21 mouse cellular contexts compared by ENCODE assay signal in genomic region chr15:81951159-81951558, GRCm38 (mm10). TPM values are rescaled to one million over a fixed set of nuclear protein-coding genes. Genes with fewer than 3 reads are reported as not detected.
DNase-seq lines count a peak whose midpoint lies in the region; ATAC-seq and TF ChIP-seq lines count a peak whose summit lies in the region.
"Had no signal": no experiment of that assay in that cellular context is flagged by ENCODE, and none has a peak within 500 bp of the region (broad histone marks: within the 10 kb centered on the region; RNA-seq: fewer than 3 reads in every experiment).

No protein-coding gene starts in this region.

- WGBS in hindbrain, postnatal 0 days, result 85% methylated on average over 9 of the region's 9 CpGs
- 88% methylated on average over 9 of the region's 9 CpGs for WGBS in hindbrain, embryonic 13.5 days
- WGBS in liver, postnatal 0 days (ENCODE audit: insufficient replicate concordance), result 92% methylated on average over 9 of the region's 9 CpGs
- WGBS in liver, embryonic 12.5 days (ENCODE audit: insufficient replicate concordance), result 88% methylated on average over 9 of the region's 9 CpGs

- H3K27ac ChIP-seq in gastrocnemius, adult 2 months, result no peak overlapping the region
- H3K27ac ChIP-seq in hindbrain, postnatal 0 days, result no peak overlapping the region
- H3K27ac ChIP-seq in hindbrain, embryonic 13.5 days, result no peak overlapping the region
- H3K27ac ChIP-seq in liver, postnatal 0 days (ENCODE audit: low read depth), result no peak overlapping the region
- no peak overlapping the region for H3K27ac ChIP-seq in liver, embryonic 12.5 days
- H3K27ac ChIP-seq: embryonic facial prominence, embryonic 13.5 days; forebrain, embryonic 13.5 days; heart, embryonic 13.5 days; hindbrain, embryonic 14.5 days had no signal

- TF ChIP-seq EP300 in liver, postnatal 0 days (IDR thresholded peaks at IDR 0.05; ENCODE audit: low read depth), result no peak

- intact Hi-C loops in gastrocnemius, adult 2 months (cut with DNase I), result no loop called here

- DNase-seq in gastrocnemius, adult 2 months, result peak; percentile 12
- DNase-seq in gastrocnemius, adult 8-10 months (ENCODE audit: low spot score in 2 of 2), result no peak
- no peak for DNase-seq in hindbrain, postnatal 0 days (ENCODE audit: low spot score)
- no peak for DNase-seq in liver, postnatal 0 days
- DNase-seq: adrenal gland, adult 2 months; adrenal gland, postnatal 25 days; cerebellum, adult 8-10 months; cerebellum, postnatal 36 days; gastrocnemius, postnatal 10 days; heart, postnatal 4 days; kidney, adult 18-20 months had no signal

- H3K9ac ChIP-seq in hindbrain, postnatal 0 days (replicated peaks; ENCODE audit: low read length), result no peak overlapping the region
- H3K9ac ChIP-seq in hindbrain, embryonic 13.5 days, result no peak overlapping the region
- no peak overlapping the region for H3K9ac ChIP-seq in liver, postnatal 0 days (replicated peaks)
- no peak overlapping the region for H3K9ac ChIP-seq in liver, embryonic 12.5 days
- H3K9ac ChIP-seq: embryonic facial prominence, embryonic 13.5 days; forebrain, embryonic 13.5 days; heart, embryonic 13.5 days; hindbrain, embryonic 14.5 days had no signal

- peak; percentile 8; the same call in 1 of the 2 replicates for ATAC-seq in hindbrain, postnatal 0 days
- ATAC-seq in hindbrain, embryonic 13.5 days (ENCODE audit: low FRiP score), result no peak
- no peak for ATAC-seq in liver, postnatal 0 days
- ATAC-seq in liver, embryonic 12.5 days, result no peak
- ATAC-seq: forebrain, embryonic 13.5 days; inflammation-experienced regulatory T-cells, adult 6 months had no signal

- H3K9me3 ChIP-seq in hindbrain, postnatal 0 days (ENCODE audit: low read length), result no peaks in the 10 kb centered on the region
- no peaks in the 10 kb centered on the region for H3K9me3 ChIP-seq in hindbrain, embryonic 13.5 days
- H3K9me3 ChIP-seq in liver, postnatal 0 days (ENCODE audit: low read length), result no peaks in the 10 kb centered on the region
- H3K9me3 ChIP-seq in liver, embryonic 12.5 days (replicated peaks), result no peaks in the 10 kb centered on the region
- H3K9me3 ChIP-seq: embryonic facial prominence, embryonic 13.5 days; forebrain, embryonic 13.5 days; heart, embryonic 13.5 days had no signal

- H3K27me3 ChIP-seq in hindbrain, postnatal 0 days (ENCODE audit: insufficient read depth, low read length), result no peaks in the 10 kb centered on the region
- no peaks in the 10 kb centered on the region for H3K27me3 ChIP-seq in hindbrain, embryonic 13.5 days
- H3K27me3 ChIP-seq in liver, postnatal 0 days (ENCODE audit: insufficient read depth, low read length), result no peaks in the 10 kb centered on the region
- no peaks in the 10 kb centered on the region for H3K27me3 ChIP-seq in liver, embryonic 12.5 days (replicated peaks)
- H3K27me3 ChIP-seq: embryonic facial prominence, embryonic 13.5 days; forebrain, embryonic 13.5 days; heart, embryonic 13.5 days had no signal

- no peak for TF ChIP-seq CTCF in gastrocnemius, adult 2 months (IDR thresholded peaks at IDR 0.05)
- TF ChIP-seq CTCF in hindbrain, postnatal 0 days (IDR thresholded peaks at IDR 0.05; ENCODE audit: low read depth), result peak; percentile 22; the same call in 1 of the 2 replicates
- TF ChIP-seq CTCF in liver, postnatal 0 days (IDR thresholded peaks at IDR 0.05; ENCODE audit: low read depth), result 0 out of 2 replicates have a peak, but pooled peaks have one; percentile 13

- peaks cover 50% of the 10 kb centered on the region; the same call in 1 of the 2 replicates for H3K36me3 ChIP-seq in hindbrain, postnatal 0 days (ENCODE audit: insufficient read depth, low read length)
- peaks cover 85% of the 10 kb centered on the region for H3K36me3 ChIP-seq in hindbrain, embryonic 13.5 days
- peaks cover 10% of the 10 kb centered on the region; the same call in 1 of the 2 replicates for H3K36me3 ChIP-seq in liver, postnatal 0 days (replicated peaks; ENCODE audit: insufficient read depth, low read length)
- peaks cover 46% of the 10 kb centered on the region for H3K36me3 ChIP-seq in liver, embryonic 12.5 days

- H3K4me3 ChIP-seq in gastrocnemius, adult 2 months, result no peak overlapping the region
- H3K4me3 ChIP-seq in hindbrain, postnatal 0 days (ENCODE audit: low read length), result no peak overlapping the region
- no peak overlapping the region for H3K4me3 ChIP-seq in hindbrain, embryonic 13.5 days
- no peak overlapping the region for H3K4me3 ChIP-seq in liver, postnatal 0 days (ENCODE audit: low read depth, low read length)
- no peak overlapping the region for H3K4me3 ChIP-seq in liver, embryonic 12.5 days
- H3K4me3 ChIP-seq: embryonic facial prominence, embryonic 13.5 days; forebrain, embryonic 13.5 days; heart, embryonic 13.5 days had no signal

- H3K4me2 ChIP-seq in hindbrain, postnatal 0 days (ENCODE audit: low read depth, low read length), result no peak overlapping the region
- H3K4me2 ChIP-seq in hindbrain, embryonic 13.5 days, result no peak overlapping the region
- H3K4me2 ChIP-seq in liver, postnatal 0 days (ENCODE audit: low read depth, low read length), result no peak overlapping the region
- H3K4me2 ChIP-seq in liver, embryonic 12.5 days, result no peak overlapping the region
- H3K4me2 ChIP-seq: embryonic facial prominence, embryonic 13.5 days; forebrain, embryonic 13.5 days; heart, embryonic 13.5 days; hindbrain, embryonic 14.5 days had no signal

- no peaks in the 10 kb centered on the region for H3K4me1 ChIP-seq in hindbrain, postnatal 0 days (ENCODE audit: insufficient read depth, low read length)
- no peaks in the 10 kb centered on the region for H3K4me1 ChIP-seq in hindbrain, embryonic 13.5 days (replicated peaks)
- H3K4me1 ChIP-seq in liver, postnatal 0 days (ENCODE audit: insufficient read depth), result no peaks in the 10 kb centered on the region
- H3K4me1 ChIP-seq in liver, embryonic 12.5 days, result peaks cover 14% of the 10 kb centered on the region
- H3K4me1 ChIP-seq: embryonic facial prominence, embryonic 13.5 days; forebrain, embryonic 13.5 days had no signal

RNA-seq across cellular contexts. Expression of gene Pmm1, which starts 9.6 kb away (rescaled TPM):
- total RNA-seq in gastrocnemius, adult 2 months (2021), result 10 to 100 TPM; 16.2 to 17.2 TPM
- 10 to 100 TPM; 15.6 to 17.9 (median 15.9) TPM for total RNA-seq in gastrocnemius, adult 8-10 months (2022)
- total RNA-seq in hindbrain, postnatal 0 days (2014; rRNA removed), result 123 and 164 TPM in 2 replicates
- polyA plus RNA-seq in hindbrain, postnatal 0 days (2015; fragmentation: Nextera tagmentation; extraction: Ambion mirVana), result 140 and 142 TPM in 2 replicates
- 62.9 and 65.3 TPM in 2 replicates for polyA plus RNA-seq in hindbrain, embryonic 13.5 days (2015; fragmentation: Nextera tagmentation; extraction: Ambion mirVana)
- polyA plus RNA-seq in liver, postnatal 0 days (2015; fragmentation: Nextera tagmentation; extraction: Ambion mirVana), result 9.8 and 10.1 TPM in 2 replicates
- polyA plus RNA-seq in liver, embryonic 12.5 days (2016; fragmentation: Nextera tagmentation; extraction: Ambion mirVana), result 24.6 and 28.0 TPM in 2 replicates

RNA-seq across cellular contexts. Expression of gene Csdc2, which starts 14.6 kb away (rescaled TPM):
- total RNA-seq in gastrocnemius, adult 2 months (2021), result 1 to 10 TPM; 1.6 to 2.1 TPM
- total RNA-seq in gastrocnemius, adult 8-10 months (2022), result 1 to 10 TPM in 2 of 4 experiments, under 1 TPM in 2; 0.67 to 1.9 (median 0.90) TPM
- 178 and 188 TPM in 2 replicates for total RNA-seq in hindbrain, postnatal 0 days (2014; rRNA removed)
- 239 and 269 TPM in 2 replicates for polyA plus RNA-seq in hindbrain, postnatal 0 days (2015; fragmentation: Nextera tagmentation; extraction: Ambion mirVana)
- polyA plus RNA-seq in hindbrain, embryonic 13.5 days (2015; fragmentation: Nextera tagmentation; extraction: Ambion mirVana), result 130 and 137 TPM in 2 replicates
- polyA plus RNA-seq in liver, postnatal 0 days (2015; fragmentation: Nextera tagmentation; extraction: Ambion mirVana), result 0.52 and 0.59 TPM in 2 replicates
- polyA plus RNA-seq in liver, embryonic 12.5 days (2016; fragmentation: Nextera tagmentation; extraction: Ambion mirVana), result 1.8 and 2.5 TPM in 2 replicates
- polyA plus RNA-seq: inflammation-experienced regulatory T-cells, adult 6 months had no signal

RNA-seq across cellular contexts. Expression of gene Polr3h, which starts 25.1 kb away (rescaled TPM):
- 1 to 10 TPM; 6.4 to 7.6 TPM for total RNA-seq in gastrocnemius, adult 2 months (2021)
- 10 to 100 TPM in 1 of 4 experiments, 1 to 10 TPM in 3; 7.2 to 10.2 (median 8.2) TPM for total RNA-seq in gastrocnemius, adult 8-10 months (2022)
- 47.2 and 48.7 TPM in 2 replicates for total RNA-seq in hindbrain, postnatal 0 days (2014; rRNA removed)
- polyA plus RNA-seq in hindbrain, postnatal 0 days (2015; fragmentation: Nextera tagmentation; extraction: Ambion mirVana), result 98.7 and 101 TPM in 2 replicates
- polyA plus RNA-seq in hindbrain, embryonic 13.5 days (2015; fragmentation: Nextera tagmentation; extraction: Ambion mirVana), result 73.3 and 76.8 TPM in 2 replicates
- 57.0 and 57.3 TPM in 2 replicates for polyA plus RNA-seq in liver, postnatal 0 days (2015; fragmentation: Nextera tagmentation; extraction: Ambion mirVana)
- 87.2 and 96.3 TPM in 2 replicates for polyA plus RNA-seq in liver, embryonic 12.5 days (2016; fragmentation: Nextera tagmentation; extraction: Ambion mirVana)

RNA-seq across cellular contexts. Expression of gene 1700029P11Rik, which starts 29.2 kb away (rescaled TPM):
- total RNA-seq in gastrocnemius, adult 2 months (2021), result not detected
- total RNA-seq in gastrocnemius, adult 8-10 months (2022), result not detected
- total RNA-seq in hindbrain, postnatal 0 days (2014; rRNA removed), result not detected in 2 replicates
- not detected in 2 replicates for polyA plus RNA-seq in hindbrain, postnatal 0 days (2015; fragmentation: Nextera tagmentation; extraction: Ambion mirVana)
- not detected in 2 replicates for polyA plus RNA-seq in hindbrain, embryonic 13.5 days (2015; fragmentation: Nextera tagmentation; extraction: Ambion mirVana)
- polyA plus RNA-seq in liver, postnatal 0 days (2015; fragmentation: Nextera tagmentation; extraction: Ambion mirVana), result not detected in 2 replicates
- polyA plus RNA-seq in liver, embryonic 12.5 days (2016; fragmentation: Nextera tagmentation; extraction: Ambion mirVana), result not detected in 2 replicates
- total RNA-seq: adrenal gland, adult 2 months; adrenal gland, postnatal 25 days; gastrocnemius, postnatal 10 days; gastrocnemius, postnatal 4 days; heart, adult 8-10 months; heart, postnatal 4 days had no signal
- polyA plus RNA-seq: adrenal gland, adult 2 months; embryonic facial prominence, embryonic 13.5 days; forebrain, embryonic 13.5 days; heart, embryonic 13.5 days; heart, postnatal 0 days; hindbrain, embryonic 14.5 days; inflammation-experienced regulatory T-cells, adult 6 months had no signal

RNA-seq across cellular contexts. Expression of gene Xrcc6, which starts 36.5 kb away (rescaled TPM):
- 10 to 100 TPM; 23.9 to 25.4 TPM for total RNA-seq in gastrocnemius, adult 2 months (2021)
- 10 to 100 TPM; 20.6 to 24.5 (median 24.2) TPM for total RNA-seq in gastrocnemius, adult 8-10 months (2022)
- total RNA-seq in hindbrain, postnatal 0 days (2014; rRNA removed), result 18.5 and 20.1 TPM in 2 replicates
- polyA plus RNA-seq in hindbrain, postnatal 0 days (2015; fragmentation: Nextera tagmentation; extraction: Ambion mirVana), result 30.9 and 35.3 TPM in 2 replicates
- 43.4 and 44.9 TPM in 2 replicates for polyA plus RNA-seq in hindbrain, embryonic 13.5 days (2015; fragmentation: Nextera tagmentation; extraction: Ambion mirVana)
- polyA plus RNA-seq in liver, postnatal 0 days (2015; fragmentation: Nextera tagmentation; extraction: Ambion mirVana), result 25.7 and 27.8 TPM in 2 replicates
- polyA plus RNA-seq in liver, embryonic 12.5 days (2016; fragmentation: Nextera tagmentation; extraction: Ambion mirVana), result 94.9 and 98.7 TPM in 2 replicates

Comparison
In these comparisons a context has a peak if more than half of its experiments do, and no peak if none do; other contexts are left out.
1. RNA of gene Csdc2, which starts 14.6 kb away (polyA plus RNA-seq): 239 to 269 TPM in hindbrain, postnatal 0 days and 130 to 137 TPM in hindbrain, embryonic 13.5 days; 1.8 to 2.5 TPM in liver, embryonic 12.5 days and 0.52 to 0.59 TPM in liver, postnatal 0 days; every median in the first group is over 10 times any median in the second.